Mouse (Mus musculus) forebrain, embryonic 10.5 days (tissue): ENCODE measurements around the gene Chd1. TPM values are rescaled to one million over a fixed set of nuclear protein-coding genes. Genes with fewer than 3 reads are reported as not detected.
"Not testable (repeated sequence)": the region's sequence is repeated elsewhere in the genome, so short reads cannot be mapped to it uniquely, and the experiment has no call there.

Experiments used
- DNase-seq: peaks from one replicate; pipeline ENCODE4 v3.0.0-alpha.2; 2017; ENCODE audit warnings: low spot score; ENCODE audit errors: extremely low spot score
- H3K27ac ChIP-seq: fragments of 300-500 bp; sonication (generic); 2 replicates; pipeline ENCODE4 v1.5.1; 2016; ENCODE audit warnings: mild to moderate bottlenecking
- H3K27me3 ChIP-seq: fragments of 300-500 bp; sonication (generic); 2 replicates; pipeline ENCODE4 v1.6.1; 2016; ENCODE audit warnings: mild to moderate bottlenecking; ENCODE audit not compliant: poor library complexity, severe bottlenecking
- H3K36me3 ChIP-seq: fragments of 300-500 bp; sonication (generic); replicated peaks from 2 replicates; pipeline ENCODE4 v1.6.1; 2016; ENCODE audit warnings: mild to moderate bottlenecking, moderate library complexity
- H3K4me1 ChIP-seq: fragments of 300-500 bp; sonication (generic); 2 replicates; pipeline ENCODE4 v1.6.1; 2016
- H3K4me3 ChIP-seq: fragments of 300-500 bp; sonication (generic); 2 replicates; pipeline ENCODE4 v1.5.1; 2016; ENCODE audit warnings: mild to moderate bottlenecking, moderate library complexity
- H3K9me3 ChIP-seq: fragments of 300-500 bp; sonication (generic); 2 replicates; pipeline ENCODE4 v1.6.1; 2016; ENCODE audit warnings: mild to moderate bottlenecking, moderate library complexity
- WGBS: fragments of 180-500 bp; shearing (Covaris S2); methylation state at CpG from one replicate; pipeline ENCODE4 v1.1.7; 2016; 5-methylcytosine and 5-hydroxymethylcytosine counted together
- polyA plus RNA-seq: library from polyadenylated mRNA; unstranded; fragments of >200 nt; fragmentation: Nextera tagmentation; extraction: Ambion mirVana; gene quantifications from 2 replicates; pipeline ENCODE4 v1.2.1, GENCODE M21; 2016

Chd1 gene
- polyA plus RNA-seq, 1 experiment from 2014 or later = 33.0 TPM

DNA sequence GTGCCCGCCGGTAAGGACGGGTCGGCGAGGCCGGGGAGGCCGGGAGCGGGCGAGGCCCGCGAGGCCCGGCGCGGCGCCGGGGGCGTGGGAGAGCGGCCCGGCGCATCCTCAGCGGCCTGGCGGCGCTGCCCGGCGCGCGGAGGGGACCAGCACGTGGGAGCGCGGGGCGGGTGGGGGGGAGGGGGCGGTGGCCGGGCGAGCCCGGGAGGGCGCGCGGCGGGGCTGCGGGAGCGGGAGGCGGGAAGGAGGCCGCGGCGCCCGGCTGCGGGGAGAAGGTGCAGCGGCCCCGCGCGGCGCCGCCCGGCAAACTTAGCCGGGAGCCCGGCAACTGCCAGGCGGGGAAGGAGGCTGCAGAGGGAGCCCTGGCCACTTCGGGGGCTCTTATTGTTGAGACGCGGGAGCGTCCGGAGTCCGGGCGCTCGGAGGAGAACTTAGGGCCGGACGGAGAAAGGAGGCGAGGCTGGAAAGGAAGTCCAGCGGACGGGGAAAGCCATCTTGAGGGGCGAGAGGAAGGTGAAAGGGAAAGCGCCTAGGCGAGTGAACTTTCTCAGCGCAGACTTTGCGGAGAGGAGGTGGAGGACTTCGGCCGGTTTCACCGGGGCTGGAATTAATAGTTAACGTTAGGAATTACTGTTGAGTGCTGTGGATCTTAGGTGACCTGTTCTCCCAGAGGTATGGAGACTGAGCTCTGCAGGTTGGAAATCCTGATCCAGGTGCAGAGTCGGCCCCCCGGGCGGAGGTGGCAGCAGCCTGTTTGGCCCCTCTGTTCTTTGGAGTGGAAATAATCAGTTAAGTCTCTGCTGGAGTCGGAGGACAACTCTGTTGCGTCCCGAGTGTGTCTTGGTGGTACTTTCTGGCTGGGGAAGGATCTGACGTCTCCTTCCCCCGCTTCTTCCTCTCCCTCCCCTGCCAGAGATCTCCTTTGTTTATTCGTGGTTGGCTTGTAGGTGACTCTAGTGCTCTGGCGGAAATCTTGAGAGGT, 827 bp downstream of the Chd1 start:
- H3K4me1 ChIP-seq = peaks cover 25% of the 10 kb centered on the region
- H3K27ac ChIP-seq = peak overlapping the region; percentile 98
- peak; percentile 45 for DNase-seq
- H3K27me3 ChIP-seq = no peaks in the 10 kb centered on the region
- no peaks in the 10 kb centered on the region for H3K9me3 ChIP-seq
- H3K4me3 ChIP-seq = peak overlapping the region; percentile 92
- H3K36me3 ChIP-seq = peaks cover 37% of the 10 kb centered on the region
- WGBS = under 1% methylated on average over 79 of the region's 89 CpGs

DNA sequence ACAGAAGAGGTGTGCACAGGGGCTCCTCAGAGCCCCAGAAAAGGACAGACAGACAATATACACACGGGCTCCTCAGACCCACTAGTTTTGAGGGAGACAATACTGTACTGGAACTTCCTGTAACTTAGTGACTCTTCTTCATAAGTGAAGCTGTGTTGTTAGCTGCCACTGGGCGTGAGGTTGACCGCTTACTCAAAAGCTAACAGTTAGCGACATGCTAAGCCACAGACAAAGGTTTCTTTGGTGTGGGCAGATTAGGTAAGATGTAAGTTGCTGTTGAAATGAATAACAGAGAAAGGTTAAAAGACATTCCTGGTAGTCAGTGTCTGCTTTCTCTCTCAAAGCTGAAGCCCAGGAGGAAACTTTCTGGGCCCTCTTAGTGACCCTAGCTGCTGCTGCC, 9.7 kb downstream of the Chd1 start:
- Histone ChIP-seq H3K4me3 (no peak overlapping the region), H3K27me3 (no peaks in the 10 kb centered on the region), H3K4me1 (no peaks in the 10 kb centered on the region), H3K9me3 (no peaks in the 10 kb centered on the region), H3K36me3 (peaks cover 96% of the 10 kb centered on the region), H3K27ac (no peak overlapping the region)
- no peak for DNase-seq
- WGBS = 70% methylated on average over 4 of the region's 4 CpGs

DNA sequence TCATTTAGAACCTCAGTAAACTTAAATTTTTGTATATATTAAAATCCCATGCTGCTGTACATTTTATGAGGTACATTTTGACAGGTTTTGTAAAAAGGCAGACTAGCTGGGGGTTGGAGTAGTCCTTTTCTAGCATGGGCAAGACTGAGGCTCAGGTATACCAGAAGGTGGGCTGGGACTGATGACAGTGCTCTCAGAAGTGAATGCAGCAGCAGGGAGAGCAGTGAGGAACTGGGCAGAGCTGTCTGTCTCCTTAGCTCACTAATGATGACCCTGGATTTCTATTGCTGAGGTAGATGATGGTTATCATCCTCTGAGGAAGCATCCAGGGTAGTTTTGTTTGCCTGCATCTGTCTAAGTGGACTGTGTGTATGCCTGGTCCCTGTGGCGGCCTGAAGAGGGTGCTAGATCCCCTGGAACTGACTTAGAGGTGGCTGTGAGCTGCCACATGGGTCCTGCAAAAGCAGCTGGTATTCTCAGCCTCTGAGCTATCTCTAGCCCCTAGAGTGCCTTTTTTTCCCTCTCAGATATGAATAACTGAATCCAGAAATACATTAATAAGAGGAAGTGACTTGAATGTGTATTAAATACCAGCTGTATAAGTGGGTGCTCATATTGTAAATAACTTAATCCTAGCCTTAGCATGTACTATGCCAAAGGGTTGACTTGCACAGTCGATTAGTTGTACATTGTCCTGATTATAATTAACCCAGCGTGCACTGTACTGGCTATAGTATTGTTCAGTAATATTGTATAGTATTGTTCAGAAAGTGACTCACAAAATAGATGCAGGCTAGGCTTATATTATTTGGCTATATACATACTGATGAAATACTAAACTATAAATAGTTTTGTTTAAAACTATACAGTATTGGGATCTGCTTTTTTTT, 10.5 kb downstream of the Chd1 start:
- Histone ChIP-seq H3K4me3 (no peak overlapping the region), H3K27ac (no peak overlapping the region), H3K27me3 (no peaks in the 10 kb centered on the region), H3K36me3 (peaks cover 95% of the 10 kb centered on the region), H3K9me3 (no peaks in the 10 kb centered on the region), H3K4me1 (no peaks in the 10 kb centered on the region)
- no peak for DNase-seq
- 79% methylated on average over 3 of the region's 3 CpGs for WGBS

DNA sequence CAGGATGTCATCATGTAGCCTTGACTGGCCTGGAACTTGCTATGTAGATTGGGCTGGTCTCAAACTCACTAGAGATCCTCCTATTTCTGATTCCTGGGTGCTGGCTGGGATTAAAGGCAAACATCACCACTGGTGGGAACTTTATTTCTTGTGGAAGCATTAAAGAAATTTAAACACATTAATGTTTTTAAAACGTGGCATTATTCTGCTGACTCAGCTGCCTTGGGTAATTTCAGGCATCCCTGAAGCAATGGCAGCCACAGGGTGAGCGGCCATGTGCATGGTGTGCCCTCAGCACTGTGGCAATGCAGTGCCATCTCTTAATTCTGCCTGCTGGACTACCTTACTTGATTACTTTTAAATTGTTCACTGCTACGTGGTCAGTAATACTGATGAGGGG, 11.2 kb downstream of the Chd1 start:
- Histone ChIP-seq H3K4me3 (no peak overlapping the region), H3K27ac (no peak overlapping the region), H3K36me3 (peaks cover 95% of the 10 kb centered on the region), H3K27me3 (no peaks in the 10 kb centered on the region), H3K4me1 (no peaks in the 10 kb centered on the region), H3K9me3 (no peaks in the 10 kb centered on the region)
- WGBS = 93% methylated on average over 3 of the region's 3 CpGs
- DNase-seq = no peak

DNA sequence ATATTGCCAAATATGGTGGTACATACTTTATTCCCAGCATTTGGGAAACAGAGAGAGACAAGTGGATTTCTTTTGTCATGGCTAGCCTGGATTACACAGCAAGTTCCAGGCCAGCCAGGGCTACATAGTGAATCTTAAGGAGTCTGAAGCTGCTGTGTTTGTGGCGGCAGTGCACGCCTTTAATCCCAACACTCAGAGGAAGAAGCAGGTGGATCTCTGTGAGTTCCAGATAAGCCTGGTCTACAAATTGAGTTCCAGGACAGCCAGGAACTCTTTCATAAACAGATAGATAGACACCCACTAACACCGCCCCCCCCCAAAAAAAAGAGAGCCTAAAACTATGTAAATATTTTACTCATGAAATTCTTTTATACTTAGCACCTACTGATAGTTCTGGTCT, 16.1 kb downstream of the Chd1 start:
- no peak for DNase-seq
- Histone ChIP-seq H3K27ac (no peak overlapping the region), H3K4me1 (no peaks in the 10 kb centered on the region), H3K9me3 (no peaks in the 10 kb centered on the region), H3K27me3 (no peaks in the 10 kb centered on the region), H3K36me3 (peaks cover 79% of the 10 kb centered on the region), H3K4me3 (no peak overlapping the region)
- WGBS = 91% methylated on average over 3 of the region's 3 CpGs

DNA sequence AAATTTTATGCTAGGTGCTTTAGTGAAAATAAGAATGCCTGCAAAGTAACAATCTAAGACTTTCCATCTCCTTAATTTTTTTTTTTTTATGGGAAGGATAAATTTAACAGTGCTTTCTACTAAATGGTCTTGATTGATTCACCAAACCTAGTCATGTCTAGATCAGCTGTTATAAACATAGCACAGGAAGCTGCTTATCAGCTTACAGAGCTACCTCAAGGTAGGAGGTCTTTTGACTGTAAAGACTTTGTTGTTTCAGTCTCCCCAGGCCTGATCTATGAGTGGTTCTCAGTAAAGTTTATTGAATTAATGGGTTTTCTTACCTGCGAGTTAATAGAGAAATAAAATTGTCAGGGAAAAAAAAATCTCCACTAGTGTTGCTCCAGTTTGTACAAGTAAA, 18.5 kb downstream of the Chd1 start:
- no peaks in the 10 kb centered on the region for H3K27me3 ChIP-seq
- no peaks in the 10 kb centered on the region for H3K4me1 ChIP-seq
- H3K36me3 ChIP-seq = peaks cover 79% of the 10 kb centered on the region
- 96% methylated on average over 1 of the region's 1 CpGs for WGBS
- DNase-seq = no peak
- H3K4me3 ChIP-seq = no peak overlapping the region
- H3K27ac ChIP-seq = no peak overlapping the region
- H3K9me3 ChIP-seq = no peaks in the 10 kb centered on the region

DNA sequence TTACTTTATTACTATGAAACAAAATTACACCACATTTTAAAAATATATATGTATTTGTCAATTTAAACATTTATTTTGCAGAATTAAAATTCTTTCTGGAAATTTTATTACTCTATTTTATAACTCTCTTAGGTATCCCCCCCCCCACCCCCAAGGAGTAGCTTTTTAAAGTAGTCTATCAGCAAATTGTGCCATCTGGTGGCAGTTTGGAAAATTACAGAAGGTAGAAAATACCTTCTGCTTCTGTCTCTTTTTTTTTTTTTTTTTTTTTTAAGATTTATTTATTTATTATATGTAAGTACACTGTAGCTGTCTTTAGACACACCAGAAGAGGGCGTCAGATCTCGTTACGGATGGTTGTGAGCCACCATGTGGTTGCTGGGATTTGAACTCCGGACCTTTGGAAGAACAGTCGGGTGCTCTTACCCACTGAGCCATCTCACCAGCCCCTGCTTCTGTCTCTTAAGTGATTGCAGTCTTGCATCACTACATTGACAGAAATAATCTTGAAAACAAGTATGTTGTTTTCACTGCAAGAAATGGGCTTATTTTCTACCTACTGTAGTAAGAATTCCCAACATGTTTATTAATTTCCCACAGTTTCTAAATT, 19.2 kb downstream of the Chd1 start:
- not testable (repeated sequence) for H3K4me3 ChIP-seq, H3K9me3 ChIP-seq, DNase-seq, H3K27me3 ChIP-seq, H3K27ac ChIP-seq, H3K4me1 ChIP-seq
- WGBS = 78% methylated on average over 5 of the region's 5 CpGs
- peaks cover 80% of the 10 kb centered on the region for H3K36me3 ChIP-seq

DNA sequence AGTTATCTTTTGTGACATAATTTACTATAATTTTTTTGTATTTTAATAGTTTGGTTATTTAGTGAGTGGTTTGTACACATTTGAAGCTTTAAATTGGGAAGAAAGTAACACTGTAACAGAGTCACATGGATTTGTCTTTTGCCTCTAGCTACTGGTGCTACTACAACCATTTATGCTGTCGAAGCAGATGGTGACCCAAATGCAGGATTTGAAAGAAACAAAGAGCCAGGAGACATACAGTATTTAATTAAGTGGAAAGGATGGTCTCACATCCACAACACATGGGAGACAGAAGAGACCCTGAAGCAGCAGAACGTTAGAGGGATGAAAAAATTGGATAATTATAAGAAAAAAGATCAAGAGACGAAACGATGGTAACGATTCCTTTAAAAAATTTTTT, 26.9 kb downstream of the Chd1 start:
- no peak overlapping the region for H3K27ac ChIP-seq
- H3K4me1 ChIP-seq = no peaks in the 10 kb centered on the region
- 93% methylated on average over 5 of the region's 5 CpGs for WGBS
- no peaks in the 10 kb centered on the region for H3K27me3 ChIP-seq
- H3K4me3 ChIP-seq = no peak overlapping the region
- DNase-seq = no peak
- H3K9me3 ChIP-seq = no peaks in the 10 kb centered on the region
- peaks cover 94% of the 10 kb centered on the region for H3K36me3 ChIP-seq

DNA sequence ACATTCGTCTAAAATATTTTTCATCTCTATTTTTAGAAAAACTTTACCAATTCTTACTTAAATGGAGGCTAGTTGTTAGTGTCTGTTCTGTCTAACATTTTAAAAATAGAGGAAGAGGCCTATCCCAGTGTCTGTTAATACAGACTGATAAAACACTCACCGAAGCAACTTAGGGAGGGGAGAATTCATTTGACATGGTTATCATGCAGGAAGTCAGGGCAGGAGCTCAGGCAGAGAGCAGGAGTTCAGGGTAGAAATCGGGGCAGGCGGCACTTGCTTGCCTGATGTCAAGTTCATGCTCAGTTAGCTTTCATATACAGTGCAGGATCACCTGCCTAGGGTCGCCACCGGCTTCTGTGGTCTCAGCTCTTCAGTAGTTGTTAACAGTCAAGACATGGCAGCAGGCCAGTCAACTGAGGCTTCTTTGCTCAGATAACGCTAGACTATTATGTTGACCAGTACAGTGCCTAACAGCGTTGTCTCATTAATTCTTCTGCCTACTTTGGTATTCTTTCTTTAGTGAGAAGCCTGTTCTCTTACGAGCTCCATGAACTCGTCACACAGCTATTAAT, 32.7 kb downstream of the Chd1 start:
- no peaks in the 10 kb centered on the region for H3K27me3 ChIP-seq
- peaks cover 92% of the 10 kb centered on the region for H3K36me3 ChIP-seq
- no peaks in the 10 kb centered on the region for H3K9me3 ChIP-seq
- no peak overlapping the region for H3K27ac ChIP-seq
- no peak for DNase-seq
- no peaks in the 10 kb centered on the region for H3K4me1 ChIP-seq
- 95% methylated on average over 10 of the region's 10 CpGs for WGBS
- H3K4me3 ChIP-seq = no peak overlapping the region

DNA sequence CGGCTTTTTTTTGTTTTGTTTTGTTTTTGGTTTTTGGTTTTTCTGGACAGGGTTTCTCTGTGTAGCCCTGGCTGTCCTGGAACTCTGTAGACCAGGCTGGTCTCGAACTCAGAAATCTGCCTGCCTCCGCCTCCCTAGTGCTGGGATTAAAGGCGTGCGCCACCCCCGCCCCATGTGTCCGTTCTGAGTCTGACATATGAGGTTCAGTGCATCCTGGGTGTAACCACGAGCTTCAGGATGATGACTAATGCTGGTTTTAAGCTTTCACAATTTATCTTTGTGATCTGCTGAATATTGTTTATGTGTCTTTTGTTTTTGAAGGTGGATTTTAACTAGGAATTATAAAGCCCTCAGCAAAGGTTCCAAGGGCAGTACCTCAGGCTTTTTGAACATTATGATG, 37.1 kb downstream of the Chd1 start:
- peaks cover 98% of the 10 kb centered on the region for H3K36me3 ChIP-seq
- DNase-seq = no peak
- WGBS = 93% methylated on average over 8 of the region's 8 CpGs

DNA sequence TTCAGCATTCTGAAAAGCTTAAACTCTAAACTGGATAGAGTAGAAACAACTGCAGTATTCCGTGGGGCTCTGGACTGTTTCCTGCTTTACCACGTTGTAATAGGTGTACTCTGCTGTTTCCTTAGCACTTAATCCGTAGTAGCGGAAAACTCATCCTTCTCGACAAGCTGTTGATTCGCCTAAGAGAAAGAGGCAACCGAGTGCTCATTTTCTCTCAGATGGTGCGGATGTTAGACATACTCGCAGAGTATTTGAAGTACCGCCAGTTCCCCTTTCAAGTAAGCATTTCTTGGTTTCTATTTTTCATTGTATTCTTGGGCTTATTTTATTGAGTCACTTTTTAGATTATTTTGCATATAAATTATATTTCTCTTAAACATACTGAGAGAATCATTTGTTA, 38.2 kb downstream of the Chd1 start:
- peaks cover 98% of the 10 kb centered on the region for H3K36me3 ChIP-seq
- no peak for DNase-seq
- 96% methylated on average over 10 of the region's 10 CpGs for WGBS

More for the DNA sequence above, 37.1 kb downstream of the Chd1 start:
- no peak overlapping the region for H3K4me3 ChIP-seq
- H3K27ac ChIP-seq = no peak overlapping the region
- H3K4me1 ChIP-seq = no peaks in the 10 kb centered on the region
- H3K27me3 ChIP-seq = no peaks in the 10 kb centered on the region
- H3K9me3 ChIP-seq = no peaks in the 10 kb centered on the region

DNA sequence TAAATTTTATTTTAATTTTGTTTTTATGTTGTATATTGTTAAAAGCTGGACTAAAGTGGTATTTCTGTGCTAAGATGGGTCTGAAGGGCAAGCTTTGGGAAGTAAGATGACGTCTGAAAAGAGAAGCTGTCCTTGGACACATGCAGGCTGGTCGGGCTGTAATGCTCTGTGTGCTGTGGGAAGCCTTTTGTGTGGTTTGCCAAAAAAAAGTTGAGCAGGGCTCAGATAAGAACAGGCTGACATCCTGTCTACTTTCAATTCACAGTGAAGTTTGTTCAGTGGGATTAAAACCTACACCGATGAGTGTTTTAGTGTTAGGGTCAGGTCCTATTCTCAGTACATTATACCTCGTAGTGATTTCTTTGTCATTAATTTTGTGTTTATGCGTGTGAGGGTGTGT, 38.6 kb downstream of the Chd1 start:
- no peaks in the 10 kb centered on the region for H3K27me3 ChIP-seq
- no peak overlapping the region for H3K27ac ChIP-seq
- no peaks in the 10 kb centered on the region for H3K9me3 ChIP-seq
- H3K36me3 ChIP-seq = peaks cover 98% of the 10 kb centered on the region
- no peak for DNase-seq
- no peak overlapping the region for H3K4me3 ChIP-seq
- WGBS = 93% methylated on average over 5 of the region's 5 CpGs
- no peaks in the 10 kb centered on the region for H3K4me1 ChIP-seq

More for the DNA sequence above, 38.2 kb downstream of the Chd1 start:
- Histone ChIP-seq H3K4me1 (no peaks in the 10 kb centered on the region), H3K4me3 (no peak overlapping the region), H3K27ac (no peak overlapping the region), H3K9me3 (no peaks in the 10 kb centered on the region), H3K27me3 (no peaks in the 10 kb centered on the region)
